In the genomic region with DNA sequence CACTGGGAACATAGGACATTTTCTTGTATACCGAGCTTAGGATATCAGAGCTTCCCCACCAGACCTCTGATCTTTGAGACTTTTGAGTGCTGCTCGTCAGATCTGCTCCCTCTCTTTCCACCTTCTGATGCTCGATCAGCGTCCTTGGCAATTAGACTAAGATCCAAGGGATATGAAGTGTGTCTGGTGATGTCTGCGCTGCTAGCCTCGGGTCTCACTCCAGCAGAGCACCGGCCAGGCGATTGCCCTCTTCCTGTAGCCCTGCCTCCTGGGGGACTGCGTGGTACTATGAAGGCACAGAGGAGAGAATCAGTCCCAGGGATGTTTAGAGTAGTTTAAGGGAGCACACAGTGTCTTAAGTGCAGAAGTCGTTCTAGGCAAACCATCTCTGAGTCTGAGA, we compare ENCODE assay signal across 19 mouse cellular contexts. TPM values are rescaled to one million over a fixed set of nuclear protein-coding genes. Genes with fewer than 3 reads are reported as not detected.
A peak's percentile ranks its signal among the peaks of the same experiment; 100 is the strongest.
DNase-seq lines count a peak whose midpoint lies in the region; ATAC-seq lines count a peak whose summit lies in the region.
"Had no signal": no experiment of that assay in that cellular context is flagged by ENCODE, and none has a peak within 500 bp of the region (broad histone marks: within the 10 kb centered on the region; RNA-seq: fewer than 3 reads in every experiment).

No protein-coding gene starts in this region.

- H3K9me3 ChIP-seq in hindbrain, embryonic 13.5 days: no peaks in the 10 kb centered on the region
- no peaks in the 10 kb centered on the region for H3K9me3 ChIP-seq in hindbrain, embryonic 12.5 days (replicated peaks)
- no peaks in the 10 kb centered on the region for H3K9me3 ChIP-seq in midbrain, embryonic 14.5 days (ENCODE audit: control insufficient read depth, low read length)
- no peaks in the 10 kb centered on the region for H3K9me3 ChIP-seq in midbrain, embryonic 16.5 days (replicated peaks; ENCODE audit: control insufficient read depth, low read length, poor library complexity, severe bottlenecking)
- no peaks in the 10 kb centered on the region for H3K9me3 ChIP-seq in forebrain, embryonic 15.5 days
- H3K9me3 ChIP-seq: embryonic facial prominence, embryonic 15.5 days; heart, embryonic 15.5 days; kidney, embryonic 15.5 days; limb, embryonic 13.5 days; liver, embryonic 13.5 days; stomach, embryonic 15.5 days had no signal

- intact Hi-C loops in heart, postnatal 14 days (cut with DNase I): loop anchor here (1.0 to 5.0 kb wide), 5 partner anchors 106 to 362 kb away; partner anchors contain the start of gene Map4k3

- no peaks in the 10 kb centered on the region for H3K36me3 ChIP-seq in hindbrain, embryonic 13.5 days
- no peaks in the 10 kb centered on the region for H3K36me3 ChIP-seq in hindbrain, embryonic 12.5 days
- H3K36me3 ChIP-seq in midbrain, embryonic 14.5 days (ENCODE audit: control insufficient read depth, insufficient read depth, low read length): 0 out of 2 replicates have a peak, but pooled peaks cover 3% of the 10 kb centered on the region
- H3K36me3 ChIP-seq in midbrain, embryonic 16.5 days (ENCODE audit: control insufficient read depth, insufficient read depth, low read length): no peaks in the 10 kb centered on the region
- peaks cover 3% of the 10 kb centered on the region for H3K36me3 ChIP-seq in forebrain, embryonic 15.5 days
- H3K36me3 ChIP-seq: embryonic facial prominence, embryonic 15.5 days; heart, embryonic 15.5 days; kidney, embryonic 15.5 days; limb, embryonic 13.5 days; liver, embryonic 13.5 days; stomach, embryonic 15.5 days had no signal

- WGBS in hindbrain, embryonic 13.5 days: 86% methylated on average over 10 of the region's 10 CpGs
- WGBS in hindbrain, embryonic 12.5 days: 84% methylated on average over 10 of the region's 10 CpGs
- 76% methylated on average over 10 of the region's 10 CpGs for WGBS in midbrain, embryonic 14.5 days
- 58% methylated on average over 10 of the region's 10 CpGs for WGBS in midbrain, embryonic 16.5 days
- 82% methylated on average over 10 of the region's 10 CpGs for WGBS in forebrain, embryonic 15.5 days

- H3K4me1 ChIP-seq in hindbrain, embryonic 13.5 days (replicated peaks): peaks cover 24% of the 10 kb centered on the region
- peaks cover 9% of the 10 kb centered on the region for H3K4me1 ChIP-seq in hindbrain, embryonic 12.5 days
- H3K4me1 ChIP-seq in midbrain, embryonic 14.5 days (ENCODE audit: control insufficient read depth, insufficient read depth, low read length): peaks cover 12% of the 10 kb centered on the region; the same call in 1 of the 2 replicates
- peaks cover 10% of the 10 kb centered on the region for H3K4me1 ChIP-seq in midbrain, embryonic 16.5 days (ENCODE audit: control insufficient read depth, insufficient read depth, low read length)
- H3K4me1 ChIP-seq in forebrain, embryonic 15.5 days: peaks cover 29% of the 10 kb centered on the region
- H3K4me1 ChIP-seq: liver, embryonic 13.5 days; stomach, embryonic 15.5 days had no signal

- H3K27me3 ChIP-seq in hindbrain, embryonic 13.5 days: no peaks in the 10 kb centered on the region
- no peaks in the 10 kb centered on the region for H3K27me3 ChIP-seq in hindbrain, embryonic 12.5 days
- H3K27me3 ChIP-seq in midbrain, embryonic 14.5 days (ENCODE audit: control insufficient read depth, insufficient read depth, low read length): no peaks in the 10 kb centered on the region
- no peaks in the 10 kb centered on the region for H3K27me3 ChIP-seq in midbrain, embryonic 16.5 days (ENCODE audit: control insufficient read depth, insufficient read depth, low read depth, low read length)
- no peaks in the 10 kb centered on the region for H3K27me3 ChIP-seq in forebrain, embryonic 15.5 days
- H3K27me3 ChIP-seq: embryonic facial prominence, embryonic 15.5 days; heart, embryonic 15.5 days; kidney, embryonic 15.5 days; limb, embryonic 13.5 days; liver, embryonic 13.5 days; Patski; stomach, embryonic 15.5 days had no signal

- H3K4me3 ChIP-seq in hindbrain, embryonic 13.5 days: no peak overlapping the region
- no peak overlapping the region for H3K4me3 ChIP-seq in hindbrain, embryonic 12.5 days
- no peak overlapping the region for H3K4me3 ChIP-seq in midbrain, embryonic 14.5 days (replicated peaks; ENCODE audit: low read depth, low read length)
- H3K4me3 ChIP-seq in midbrain, embryonic 16.5 days (ENCODE audit: low read depth, low read length): no peak overlapping the region
- no peak overlapping the region for H3K4me3 ChIP-seq in forebrain, embryonic 15.5 days
- H3K4me3 ChIP-seq: embryonic facial prominence, embryonic 15.5 days; heart, embryonic 15.5 days; kidney, embryonic 15.5 days; limb, embryonic 13.5 days; liver, embryonic 13.5 days; stomach, embryonic 15.5 days had no signal

- DNase-seq in midbrain, embryonic 14.5 days: no peak
- DNase-seq in Muller cell, postnatal 12 days (ENCODE audit: inconsistent ontology term): no peak
- no peak for DNase-seq in heart, postnatal 14 days

- no peak for ATAC-seq in hindbrain, embryonic 13.5 days (ENCODE audit: low FRiP score)
- ATAC-seq in hindbrain, embryonic 12.5 days (ENCODE audit: low FRiP score): no peak
- ATAC-seq in midbrain, embryonic 14.5 days (ENCODE audit: low FRiP score, low TSS enrichment): no peak
- ATAC-seq in midbrain, embryonic 16.5 days: no peak
- ATAC-seq in forebrain, embryonic 15.5 days (replicated peaks): no peak
- ATAC-seq: activated CD4-positive, CD25-positive, alpha-beta regulatory T cell, adult 4 months; intestine, postnatal 0 days had no signal

- no peak overlapping the region for H3K9ac ChIP-seq in hindbrain, embryonic 13.5 days
- no peak overlapping the region for H3K9ac ChIP-seq in hindbrain, embryonic 12.5 days
- no peak overlapping the region for H3K9ac ChIP-seq in midbrain, embryonic 14.5 days (replicated peaks; ENCODE audit: low read length)
- no peak overlapping the region for H3K9ac ChIP-seq in midbrain, embryonic 16.5 days (ENCODE audit: low read depth, low read length)
- peak overlapping the region; percentile 11 for H3K9ac ChIP-seq in forebrain, embryonic 15.5 days (replicated peaks)
- H3K9ac ChIP-seq: embryonic facial prominence, embryonic 15.5 days; heart, embryonic 15.5 days; kidney, embryonic 15.5 days; limb, embryonic 13.5 days; liver, embryonic 13.5 days; lung, embryonic 14.5 days; stomach, embryonic 15.5 days had no signal

- no peak overlapping the region for H3K4me2 ChIP-seq in hindbrain, embryonic 13.5 days
- no peak overlapping the region for H3K4me2 ChIP-seq in hindbrain, embryonic 12.5 days (replicated peaks)
- no peak overlapping the region for H3K4me2 ChIP-seq in midbrain, embryonic 14.5 days (ENCODE audit: low read length)
- H3K4me2 ChIP-seq in midbrain, embryonic 16.5 days (ENCODE audit: low read length): no peak overlapping the region
- H3K4me2 ChIP-seq in forebrain, embryonic 15.5 days (replicated peaks): peak overlapping the region; percentile 28; the same call in 1 of the 2 replicates
- H3K4me2 ChIP-seq: embryonic facial prominence, embryonic 15.5 days; heart, embryonic 15.5 days; kidney, embryonic 15.5 days; limb, embryonic 13.5 days; liver, embryonic 13.5 days; lung, embryonic 14.5 days; stomach, embryonic 15.5 days had no signal

- H3K27ac ChIP-seq in hindbrain, embryonic 13.5 days: 0 out of 2 replicates have a peak overlapping the region, but pooled peaks have one; percentile 76
- H3K27ac ChIP-seq in hindbrain, embryonic 12.5 days: no peak overlapping the region
- H3K27ac ChIP-seq in midbrain, embryonic 14.5 days (replicated peaks; ENCODE audit: low read depth, low read length): 0 out of 2 replicates have a peak overlapping the region, but pooled peaks have one; percentile 74
- H3K27ac ChIP-seq in midbrain, embryonic 16.5 days (ENCODE audit: low read length): no peak overlapping the region
- H3K27ac ChIP-seq in forebrain, embryonic 15.5 days (replicated peaks): peak overlapping the region; percentile 94
- H3K27ac ChIP-seq: embryonic facial prominence, embryonic 15.5 days; kidney, embryonic 15.5 days; limb, embryonic 13.5 days; liver, embryonic 13.5 days had no signal

RNA-seq across cellular contexts. Expression of gene Tmem178, which starts 38.5 kb away (rescaled TPM):
- 31.8 and 35.4 TPM in 2 replicates for polyA plus RNA-seq in hindbrain, embryonic 13.5 days (2015; fragmentation: Nextera tagmentation; extraction: Ambion mirVana)
- polyA plus RNA-seq in hindbrain, embryonic 12.5 days (2016; fragmentation: Nextera tagmentation; extraction: Ambion mirVana): 23.1 and 23.7 TPM in 2 replicates
- 30.5 and 31.3 TPM in 2 replicates for polyA plus RNA-seq in midbrain, embryonic 14.5 days (2014; fragmentation: Nextera tagmentation; extraction: Ambion mirVana)
- 20.8 and 23.9 TPM in 2 replicates for polyA plus RNA-seq in midbrain, embryonic 16.5 days (2015; fragmentation: Nextera tagmentation; extraction: Ambion mirVana)
- polyA plus RNA-seq in forebrain, embryonic 15.5 days (2015; fragmentation: Nextera tagmentation; extraction: Ambion mirVana): 43.7 and 46.3 TPM in 2 replicates
- total RNA-seq in heart, postnatal 14 days (2021): 1 to 10 TPM in 1 of 2 experiments, under 1 TPM in 1; 0.78 to 1.6 TPM
- total RNA-seq: hematopoietic stem cell, adult 5-6 weeks; megakaryocyte-erythroid progenitor cell, adult 5-6 weeks had no signal
- polyA plus RNA-seq: activated CD4-positive, CD25-positive, alpha-beta regulatory T cell, adult 4 months had no signal

Comparison
In these comparisons a context has a peak if more than half of its experiments do, and no peak if none do; other contexts are left out.
1. H3K27ac ChIP-seq: peak in hindbrain, embryonic 13.5 days (single experiment), midbrain, embryonic 14.5 days (single experiment) and forebrain, embryonic 15.5 days (single experiment); none in hindbrain, embryonic 12.5 days (single experiment) and midbrain, embryonic 16.5 days (single experiment).